Mouse (Mus musculus) midbrain, embryonic 13.5 days (tissue): Measurements from ENCODE around the gene B3galt4. TPM values are rescaled to one million over a fixed set of nuclear protein-coding genes. Genes with fewer than 3 reads are reported as not detected.

Source experiments
- ATAC-seq: fragments of 200-750 bp; cut with Nextera tagmentation; 2 replicates; pipeline ENCODE4 v1.8.0; 2017; ENCODE audit warnings: mild to moderate bottlenecking, moderate TSS enrichment, moderate library complexity
- H3K27ac ChIP-seq: fragments of 300-500 bp; sonication (generic); 2 replicates; pipeline ENCODE4 v1.5.1; 2015; ENCODE audit warnings: inconsistent platforms, mild to moderate bottlenecking, moderate library complexity
- H3K27me3 ChIP-seq: fragments of 300-500 bp; sonication (generic); 2 replicates; pipeline ENCODE4 v1.6.1; 2015; ENCODE audit warnings: mild to moderate bottlenecking, inconsistent platforms
- H3K36me3 ChIP-seq: fragments of 300-500 bp; sonication (generic); 2 replicates; pipeline ENCODE4 v1.6.1; 2015; ENCODE audit warnings: mild to moderate bottlenecking, inconsistent platforms
- H3K4me1 ChIP-seq: fragments of 300-500 bp; sonication (generic); replicated peaks from 2 replicates; pipeline ENCODE4 v1.6.1; 2015; ENCODE audit warnings: inconsistent platforms
- H3K4me2 ChIP-seq: fragments of 300-500 bp; sonication (generic); replicated peaks from 2 replicates; pipeline ENCODE4 v1.6.1; 2015; ENCODE audit warnings: moderate library complexity, mild to moderate bottlenecking, inconsistent platforms
- H3K4me3 ChIP-seq: fragments of 300-500 bp; sonication (generic); replicated peaks from 2 replicates; pipeline ENCODE4 v1.5.1; 2015; ENCODE audit warnings: mild to moderate bottlenecking, inconsistent platforms
- H3K9ac ChIP-seq: fragments of 300-500 bp; sonication (generic); replicated peaks from 2 replicates; pipeline ENCODE4 v1.6.1; 2015; ENCODE audit warnings: mild to moderate bottlenecking, inconsistent platforms
- H3K9me3 ChIP-seq: fragments of 300-500 bp; sonication (generic); 2 replicates; pipeline ENCODE4 v1.6.1; 2016; ENCODE audit warnings: mild to moderate bottlenecking, inconsistent platforms
- WGBS: fragments of 180-500 bp; shearing (Covaris S2); methylation state at CpG from one replicate; pipeline ENCODE4 v1.1.7; 2015; 5-methylcytosine and 5-hydroxymethylcytosine counted together
- polyA plus RNA-seq: library from polyadenylated mRNA; unstranded; fragments of >200 nt; fragmentation: Nextera tagmentation; extraction: Ambion mirVana; gene quantifications from 2 replicates; pipeline ENCODE4 v1.2.1, GENCODE M21; 2015

B3galt4 gene
- polyA plus RNA-seq, 1 experiment from 2014 or later = 13.6 TPM

DNA sequence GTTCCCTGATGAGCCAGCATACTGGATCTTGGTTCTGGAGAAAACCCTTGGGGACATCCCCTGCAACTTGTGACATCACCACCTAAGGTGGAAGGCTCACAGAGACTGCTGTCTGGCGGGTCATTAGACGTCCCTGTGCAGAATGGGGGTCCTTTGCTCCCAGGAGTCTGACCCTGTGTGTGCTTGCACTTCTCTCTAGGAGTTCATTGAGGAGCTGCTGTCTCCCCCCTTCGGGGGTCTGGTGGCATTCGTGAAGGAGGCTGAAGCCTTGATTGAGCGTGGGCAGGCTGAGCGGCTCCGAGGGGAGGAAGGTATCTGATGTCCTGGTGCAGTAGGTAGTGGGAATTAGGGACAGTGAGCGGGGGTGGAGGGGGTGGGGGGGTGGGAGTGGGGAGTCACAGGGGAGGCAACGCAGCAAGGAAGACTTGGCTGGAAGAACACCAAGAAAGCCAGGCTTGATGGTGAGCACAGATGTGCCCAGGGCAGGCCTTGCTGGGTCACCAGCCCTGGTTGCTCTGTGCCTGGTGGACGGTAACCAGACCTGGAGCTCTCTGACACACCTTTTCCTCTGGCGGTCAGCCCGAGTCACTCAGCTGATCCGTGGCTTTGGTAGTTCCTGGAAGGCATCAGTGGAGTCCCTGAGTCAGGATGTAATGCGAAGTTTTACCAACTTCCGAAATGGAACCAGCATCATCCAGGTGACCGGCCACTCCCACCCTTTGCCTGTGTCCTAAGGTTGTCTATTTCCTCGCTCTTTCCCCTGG is 14.0 kb upstream of the B3galt4 start:
- H3K36me3 ChIP-seq = peaks cover 60% of the 10 kb centered on the region
- ATAC-seq = no peak
- no peaks in the 10 kb centered on the region for H3K9me3 ChIP-seq
- no peak overlapping the region for H3K4me3 ChIP-seq
- H3K27ac ChIP-seq = no peak overlapping the region
- H3K4me1 ChIP-seq = no peaks in the 10 kb centered on the region
- no peaks in the 10 kb centered on the region for H3K27me3 ChIP-seq
- H3K4me2 ChIP-seq = no peak overlapping the region
- no peak overlapping the region for H3K9ac ChIP-seq
- WGBS = 93% methylated on average over 17 of the region's 17 CpGs

- 97% methylated on average over 7 of the region's 7 CpGs for WGBS
- ATAC-seq = no peak
- Histone ChIP-seq H3K4me3 (no peak overlapping the region), H3K4me2 (no peak overlapping the region), H3K9me3 (no peaks in the 10 kb centered on the region), H3K36me3 (peaks cover 84% of the 10 kb centered on the region), H3K9ac (no peak overlapping the region), H3K27me3 (no peaks in the 10 kb centered on the region), H3K27ac (no peak overlapping the region), H3K4me1 (peaks cover 3% of the 10 kb centered on the region)
Observed at GRCm38 (mm10) chr17:33962876-33963275, 11.6 kb upstream of the B3galt4 start.

- Histone ChIP-seq H3K36me3 (peaks cover 69% of the 10 kb centered on the region), H3K27me3 (no peaks in the 10 kb centered on the region), H3K4me3 (no peak overlapping the region), H3K9ac (0 out of 2 replicates have a peak overlapping the region, but pooled peaks have one; percentile 19), H3K27ac (no peak overlapping the region), H3K4me2 (no peak overlapping the region), H3K4me1 (peaks cover 18% of the 10 kb centered on the region), H3K9me3 (no peaks in the 10 kb centered on the region)
- no peak for ATAC-seq
- 96% methylated on average over 15 of the region's 15 CpGs for WGBS
Observed at GRCm38 (mm10) chr17:33959948-33960347, 8.7 kb upstream of the B3galt4 start.

DNA sequence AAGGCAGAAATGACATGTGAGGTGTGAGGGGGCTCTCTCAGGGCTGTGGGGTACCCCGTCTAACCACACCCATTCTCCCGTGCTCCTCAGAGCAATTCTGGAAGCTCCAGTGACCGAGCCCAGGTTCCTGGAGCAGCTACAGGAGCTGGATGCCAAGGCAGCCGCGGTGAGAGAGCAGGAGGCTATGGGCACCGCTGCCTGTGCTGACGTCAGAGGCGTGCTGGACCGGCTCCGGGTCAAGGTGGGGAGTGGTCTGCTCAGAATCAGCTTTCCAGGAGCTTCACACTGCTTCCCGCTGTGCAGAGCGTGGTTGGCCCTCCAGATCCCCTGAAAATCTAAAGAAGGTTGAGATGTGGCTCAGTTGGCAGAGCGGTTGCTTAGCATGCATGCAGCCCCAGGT is 7.8 kb upstream of the B3galt4 start:
- Histone ChIP-seq H3K4me2 (no peak overlapping the region), H3K9me3 (no peaks in the 10 kb centered on the region), H3K4me1 (peaks cover 26% of the 10 kb centered on the region), H3K4me3 (no peak overlapping the region), H3K9ac (no peak overlapping the region), H3K27me3 (no peaks in the 10 kb centered on the region), H3K36me3 (peaks cover 66% of the 10 kb centered on the region), H3K27ac (no peak overlapping the region)
- ATAC-seq = no peak
- WGBS = 96% methylated on average over 13 of the region's 13 CpGs

DNA sequence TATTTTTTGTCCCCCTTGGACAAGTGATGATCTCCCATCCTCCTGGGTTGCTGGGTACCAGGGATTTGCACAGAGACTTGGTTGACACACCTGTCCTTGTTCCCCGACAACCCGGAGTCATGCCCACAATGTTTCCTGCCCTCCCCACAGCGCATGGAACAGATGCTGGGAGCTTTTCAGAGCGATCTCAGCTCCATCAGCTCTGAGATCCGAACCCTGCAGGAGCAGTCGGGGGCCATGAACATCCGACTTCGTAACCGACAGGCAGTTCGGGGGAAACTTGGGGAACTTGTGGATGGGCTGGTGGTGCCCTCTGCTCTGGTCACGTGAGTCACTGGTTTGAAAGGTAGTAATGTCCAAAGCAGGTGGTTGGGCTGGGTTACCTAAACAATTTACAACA is 7.2 kb upstream of the B3galt4 start:
- Histone ChIP-seq H3K9ac (no peak overlapping the region), H3K27ac (no peak overlapping the region), H3K9me3 (no peaks in the 10 kb centered on the region), H3K4me2 (no peak overlapping the region), H3K36me3 (peaks cover 65% of the 10 kb centered on the region), H3K4me3 (no peak overlapping the region), H3K4me1 (peaks cover 33% of the 10 kb centered on the region), H3K27me3 (no peaks in the 10 kb centered on the region)
- no peak for ATAC-seq
- WGBS = 93% methylated on average over 11 of the region's 11 CpGs

DNA sequence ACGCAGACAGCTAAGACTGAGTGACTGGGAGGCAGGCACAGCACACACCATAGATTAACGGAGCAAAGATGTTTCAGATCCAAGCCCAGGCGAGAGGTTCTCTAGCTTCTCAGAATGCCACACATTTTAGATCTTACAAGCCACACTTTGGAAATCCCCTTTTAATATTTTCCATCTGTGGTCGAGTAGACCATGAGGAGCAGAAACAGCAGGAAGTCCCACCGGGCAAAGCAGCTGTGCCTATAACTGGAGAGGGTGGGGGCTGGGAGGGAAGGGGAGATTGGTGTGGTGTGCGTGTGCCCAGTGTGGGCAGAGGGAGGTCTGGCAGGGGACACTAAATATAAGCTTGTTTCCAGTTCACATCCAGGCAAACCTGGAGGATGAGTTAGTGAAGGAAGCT is 6.2 kb upstream of the B3galt4 start:
- no peaks in the 10 kb centered on the region for H3K27me3 ChIP-seq
- no peak overlapping the region for H3K4me2 ChIP-seq
- no peak overlapping the region for H3K4me3 ChIP-seq
- 91% methylated on average over 6 of the region's 6 CpGs for WGBS
- peaks cover 42% of the 10 kb centered on the region for H3K4me1 ChIP-seq
- peaks cover 65% of the 10 kb centered on the region for H3K36me3 ChIP-seq
- H3K9ac ChIP-seq = no peak overlapping the region
- H3K27ac ChIP-seq = no peak overlapping the region
- no peak for ATAC-seq
- no peaks in the 10 kb centered on the region for H3K9me3 ChIP-seq

- H3K27ac ChIP-seq = peak overlapping the region; percentile 90
- no peaks in the 10 kb centered on the region for H3K9me3 ChIP-seq
- H3K4me2 ChIP-seq = peak overlapping the region; percentile 87
- no peaks in the 10 kb centered on the region for H3K27me3 ChIP-seq
- no peak for ATAC-seq
- H3K36me3 ChIP-seq = peaks cover 64% of the 10 kb centered on the region
- H3K4me1 ChIP-seq = peaks cover 54% of the 10 kb centered on the region
- 12% methylated on average over 10 of the region's 10 CpGs for WGBS
- H3K9ac ChIP-seq = peak overlapping the region; percentile 89
- peak overlapping the region; percentile 85 for H3K4me3 ChIP-seq
Observed at GRCm38 (mm10) chr17:33956336-33956735, 5.0 kb upstream of the B3galt4 start.

DNA sequence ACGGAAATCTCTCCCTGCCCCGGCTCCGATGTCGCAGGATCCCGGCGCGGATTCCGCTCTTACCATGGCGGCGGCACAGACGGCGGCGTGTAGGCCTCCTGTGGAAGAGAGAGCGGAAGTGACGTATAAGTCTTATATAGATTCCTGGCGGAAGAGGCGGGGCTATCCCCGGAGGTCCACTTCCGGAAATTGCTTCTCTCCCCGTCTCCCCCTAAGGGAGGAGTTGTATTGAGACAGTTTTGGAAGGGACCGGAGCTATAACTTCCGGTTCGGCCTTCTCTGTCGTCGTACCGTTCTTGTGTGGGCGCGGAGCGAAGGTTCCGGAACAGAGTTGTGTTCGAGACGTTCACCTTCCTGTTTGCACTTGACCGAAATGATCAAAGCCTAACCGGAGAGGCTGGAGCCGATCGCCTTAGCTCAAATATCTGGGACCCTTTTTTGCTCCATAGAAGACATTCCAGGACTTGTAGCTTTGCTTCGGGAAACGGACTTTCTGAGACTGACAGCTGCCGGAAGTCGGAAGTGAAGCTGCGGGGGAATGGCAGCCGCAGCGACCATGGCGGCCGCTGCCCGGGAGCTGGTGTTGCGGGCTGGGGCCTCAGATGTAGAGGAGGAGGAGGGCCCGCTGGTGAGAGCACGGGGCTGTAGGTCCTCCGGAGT is 4.4 kb upstream of the B3galt4 start, which contains the start of the genes Vps52 and Rps18:
Gene Vps52, plus strand, starts transcription at position 258 of the 660 bp plus-strand sequence.
Gene Rps18, minus strand, starts transcription at position 447 of the 660 bp plus-strand sequence.
- peak within 1 kb of the TSS; percentile 85 for H3K4me3 ChIP-seq
- peak; percentile 90 for ATAC-seq
- no peaks in the 10 kb centered on the region for H3K27me3 ChIP-seq
- peak within 1 kb of the TSS; percentile 96 for H3K9ac ChIP-seq
- peak within 1 kb of the TSS; percentile 87 for H3K4me2 ChIP-seq
- H3K27ac ChIP-seq = peak within 1 kb of the TSS; percentile 90
- H3K9me3 ChIP-seq = no peaks in the 10 kb centered on the region
- under 1% methylated on average over 50 of the region's 50 CpGs for WGBS
- peaks cover 60% of the 10 kb centered on the region for H3K4me1 ChIP-seq
- H3K36me3 ChIP-seq = peaks cover 57% of the 10 kb centered on the region

- Histone ChIP-seq H3K4me1 (peaks cover 68% of the 10 kb centered on the region), H3K4me3 (peak overlapping the region; percentile 85), H3K9me3 (no peaks in the 10 kb centered on the region), H3K27ac (peak overlapping the region; percentile 88), H3K4me2 (peak overlapping the region; percentile 81), H3K36me3 (peaks cover 52% of the 10 kb centered on the region), H3K27me3 (no peaks in the 10 kb centered on the region), H3K9ac (peak overlapping the region; percentile 96)
- peak; percentile 51; the same call in 1 of the 2 replicates for ATAC-seq
- under 1% methylated on average over 33 of the region's 33 CpGs for WGBS
Observed at GRCm38 (mm10) chr17:33954646-33955554, 3.6 kb upstream of the B3galt4 start.

- Histone ChIP-seq H3K9ac (peak overlapping the region; percentile 96), H3K36me3 (peaks cover 52% of the 10 kb centered on the region), H3K9me3 (no peaks in the 10 kb centered on the region), H3K4me1 (peaks cover 77% of the 10 kb centered on the region), H3K27ac (no peak overlapping the region), H3K27me3 (no peaks in the 10 kb centered on the region), H3K4me3 (peak overlapping the region; percentile 85), H3K4me2 (peak overlapping the region; percentile 81)
- no peak for ATAC-seq
- 39% methylated on average over 5 of the region's 5 CpGs for WGBS
Observed at GRCm38 (mm10) chr17:33953961-33954565, 2.8 kb upstream of the B3galt4 start.

DNA sequence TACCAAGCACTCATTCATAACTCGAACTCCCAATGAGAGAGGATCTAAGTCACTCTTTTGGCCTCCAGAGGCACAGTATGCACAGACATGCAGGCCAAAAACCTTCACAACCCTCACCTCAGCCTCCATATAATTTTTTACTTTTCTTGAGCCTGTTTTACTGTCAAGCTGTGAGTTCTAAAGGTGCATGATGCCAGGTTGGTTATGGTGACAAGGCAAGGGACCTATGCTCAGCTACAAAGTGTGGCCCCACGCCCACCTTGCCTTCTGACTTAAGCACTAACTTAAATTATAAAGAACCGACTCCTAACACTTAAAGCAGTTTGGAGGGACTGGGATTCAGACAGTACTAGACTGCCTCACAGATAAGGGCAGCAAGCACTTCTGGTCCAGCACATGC is 2.0 kb upstream of the B3galt4 start:
- Histone ChIP-seq H3K27ac (no peak overlapping the region), H3K4me2 (peak overlapping the region; percentile 81; the same call in 1 of the 2 replicates), H3K4me1 (peaks cover 81% of the 10 kb centered on the region), H3K36me3 (peaks cover 52% of the 10 kb centered on the region), H3K27me3 (no peaks in the 10 kb centered on the region), H3K9me3 (no peaks in the 10 kb centered on the region), H3K4me3 (peak overlapping the region; percentile 8; the same call in 1 of the 2 replicates), H3K9ac (peak overlapping the region; percentile 32; the same call in 1 of the 2 replicates)
- 90% methylated on average over 3 of the region's 3 CpGs for WGBS
- ATAC-seq = no peak
